Mouse (Mus musculus) heart, postnatal 25 days (tissue): ENCODE measurements around the gene Hsph1. TPM values are rescaled to one million over a fixed set of nuclear protein-coding genes. Genes with fewer than 3 reads are reported as not detected.

Source experiments
- DNase-seq: peaks from one replicate; pipeline ENCODE4 v3.0.0; 2022; ENCODE audit warnings: low spot score
- intact Hi-C: fragments of 180-260 bp; cut with DNase I; formaldehyde crosslinking; loops from one replicate; pipeline ENCODE4 v1.15.1; 2025
- total RNA-seq, 2 experiments: library from RNA; stranded (reverse); gene quantifications; 2 replicates each; pipeline ENCODE4 v1.2.3; 2021

Gene Hsph1
- total RNA-seq, 2 experiments from 2014 or later, result 38.2 to 62.1 TPM

- intact Hi-C loops, result no loop called here
- DNase-seq, result no peak
Measured at GRCm38 (mm10) chr5:149642783-149643509, 6.8 kb upstream of the Hsph1 start.

DNA sequence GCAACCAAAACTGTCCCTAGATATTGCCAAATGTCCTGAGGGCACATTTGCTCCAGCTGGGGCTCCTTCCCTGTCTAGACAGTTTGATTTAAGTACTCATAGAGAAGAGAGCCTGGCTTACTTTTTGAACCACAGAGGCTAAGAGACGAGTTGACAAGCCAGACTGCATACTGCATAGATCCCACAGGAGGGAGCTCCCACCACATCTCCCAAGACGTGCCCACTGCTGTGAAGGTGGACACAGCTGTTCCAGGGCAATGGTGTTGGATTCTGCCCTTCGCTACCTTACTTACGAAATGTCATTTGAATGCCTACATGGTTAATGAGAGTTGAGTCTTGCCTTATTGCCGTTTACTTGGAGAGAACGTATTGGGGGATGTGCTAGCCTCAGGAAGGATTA, 6.2 kb upstream of the Hsph1 start:
- intact Hi-C loops, result no loop called here
- DNase-seq, result no peak

DNA sequence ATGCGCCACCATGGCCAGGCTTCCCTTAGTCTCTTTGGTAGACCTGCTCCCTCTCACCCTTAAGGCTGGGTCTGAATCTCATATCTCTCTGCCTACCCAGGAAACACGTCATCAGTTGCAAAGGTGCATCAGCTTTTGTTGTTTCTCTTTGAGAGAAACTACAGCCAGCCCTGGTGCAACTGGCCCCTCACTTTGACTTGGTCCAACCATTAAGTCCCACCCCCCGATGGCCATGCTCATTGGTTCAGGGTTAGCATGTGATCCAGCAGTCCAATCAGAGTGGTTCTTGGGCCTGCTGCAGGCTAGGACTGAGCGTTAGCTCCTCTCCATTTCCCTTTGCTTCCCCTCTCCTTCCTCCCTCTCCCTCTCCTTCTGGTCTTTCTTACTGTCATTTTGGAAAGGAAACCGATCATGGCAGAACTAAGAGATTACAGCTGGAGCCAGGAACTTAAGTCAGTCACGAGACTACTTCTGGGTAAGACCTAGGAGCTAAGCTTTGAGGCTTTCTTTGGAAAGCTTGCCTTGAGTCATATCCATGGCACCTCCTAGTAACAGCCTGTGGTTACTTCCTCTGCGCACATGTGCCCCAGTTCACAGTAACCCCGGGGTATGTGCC, 5.2 kb upstream of the Hsph1 start:
- no peak for DNase-seq
- intact Hi-C loops, result no loop called here

DNA sequence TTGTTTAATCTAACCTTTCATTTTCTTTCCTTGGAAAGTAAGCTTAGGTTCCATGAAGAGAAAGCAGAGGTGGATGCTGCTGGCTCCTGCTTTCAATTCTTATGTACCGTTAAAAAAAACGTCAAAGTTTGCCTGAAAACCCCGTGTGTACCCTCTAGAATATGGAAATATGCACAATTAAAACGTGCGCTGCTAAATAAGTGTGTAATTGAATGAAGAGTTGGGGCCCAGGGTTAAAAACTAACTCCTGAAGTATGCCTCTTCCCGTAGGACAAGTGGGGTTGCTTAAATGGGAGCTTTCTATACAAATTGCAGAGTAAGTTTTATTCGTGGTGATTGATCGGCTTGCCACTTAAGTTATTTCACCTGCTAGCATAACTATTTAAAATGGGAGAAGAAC, 1.1 kb upstream of the Hsph1 start:
- no peak for DNase-seq
- intact Hi-C loops, result no loop called here

DNA sequence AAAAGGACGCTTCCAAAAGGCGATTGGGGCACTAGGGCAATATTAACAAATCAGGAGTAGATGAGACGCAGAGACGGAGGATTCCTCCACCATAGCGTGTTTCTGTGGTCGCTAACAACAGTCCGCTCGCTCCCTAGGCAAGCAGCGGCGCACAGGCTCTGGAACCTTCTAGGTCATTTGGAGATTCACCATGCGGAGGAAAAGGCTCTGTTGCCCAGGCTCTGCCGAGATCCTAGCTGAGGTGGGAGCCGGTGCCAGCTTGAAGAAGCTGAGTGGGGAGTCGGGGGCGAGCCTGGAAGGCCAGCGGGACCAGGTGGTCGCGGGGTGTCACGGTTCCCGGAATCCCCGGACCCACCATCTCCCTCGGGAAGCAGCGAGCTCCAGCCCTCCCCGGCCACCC, 620 bp downstream of the Hsph1 start:
- intact Hi-C loops, result loop anchor here (2.0 kb wide), 1 partner anchor 43 kb away; the partner anchor contains the start of gene B3glct
- DNase-seq, result no peak

GRCm38 (mm10) chr5:149634409-149635035, 1.7 kb downstream of the Hsph1 start:
- intact Hi-C loops, result loop anchor here (2.0 kb wide), 1 partner anchor 44 kb away; the partner anchor contains the start of gene B3glct
- no peak for DNase-seq

DNA sequence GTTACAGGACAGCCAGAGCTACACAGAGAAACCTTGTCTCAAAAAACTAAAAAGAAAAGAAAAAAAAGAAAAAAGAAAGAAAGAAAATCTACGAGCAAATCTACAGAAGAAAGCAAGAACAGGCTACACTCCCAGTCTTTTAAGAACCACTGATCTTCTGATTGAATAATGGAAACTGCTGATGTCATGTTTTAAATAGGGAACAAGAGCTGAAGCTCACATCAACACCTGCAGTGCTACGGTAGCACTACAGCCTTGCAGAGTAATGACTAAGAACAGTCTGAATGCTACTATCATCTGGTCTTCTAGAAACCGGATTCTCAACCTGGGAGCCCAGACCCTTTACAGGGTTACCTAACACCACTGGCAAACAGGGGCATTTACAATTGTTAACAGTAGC, 10.6 kb downstream of the Hsph1 start:
- intact Hi-C loops, result no loop called here
- DNase-seq, result no peak

- intact Hi-C loops, result no loop called here
Measured at GRCm38 (mm10) chr5:149623815-149624675, 12.1 kb downstream of the Hsph1 start.

DNA sequence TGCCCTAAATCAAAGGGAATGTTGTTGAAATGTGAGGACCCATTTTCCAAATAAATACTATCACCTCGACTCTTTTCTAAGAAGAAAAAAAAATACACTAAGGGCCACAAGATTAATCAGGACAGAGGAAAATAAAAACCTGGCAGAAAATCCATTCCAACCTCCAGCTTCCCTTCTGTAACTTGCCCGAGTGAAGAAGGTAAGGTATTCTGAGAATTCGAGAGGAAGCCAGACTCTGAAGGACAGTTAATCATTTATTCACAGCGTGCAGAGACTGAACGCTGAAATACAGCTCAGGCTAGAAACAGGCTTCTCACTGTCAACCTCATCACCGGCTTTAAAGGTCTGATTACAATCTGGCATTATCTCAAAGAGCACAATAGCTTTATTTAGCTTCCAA, 13.5 kb downstream of the Hsph1 start:
- intact Hi-C loops, result no loop called here
- DNase-seq, result no peak

More at GRCm38 (mm10) chr5:149623815-149624675, 12.1 kb downstream of the Hsph1 start:
- no peak for DNase-seq

- no peak for DNase-seq
- intact Hi-C loops, result no loop called here
Measured at GRCm38 (mm10) chr5:149622152-149622551, 14.0 kb downstream of the Hsph1 start.

- no peak for DNase-seq
- intact Hi-C loops, result no loop called here
Measured at GRCm38 (mm10) chr5:149617776-149618425, 18.3 kb downstream of the Hsph1 start.

GRCm38 (mm10) chr5:149616817-149617216, 19.4 kb downstream of the Hsph1 start:
- intact Hi-C loops, result no loop called here
- no peak for DNase-seq

GRCm38 (mm10) chr5:149616138-149616537, 20.0 kb downstream of the Hsph1 start:
- DNase-seq, result no peak
- intact Hi-C loops, result no loop called here

- intact Hi-C loops, result no loop called here
- DNase-seq, result no peak
Measured at GRCm38 (mm10) chr5:149612740-149613139, 23.4 kb downstream of the Hsph1 start.

DNA sequence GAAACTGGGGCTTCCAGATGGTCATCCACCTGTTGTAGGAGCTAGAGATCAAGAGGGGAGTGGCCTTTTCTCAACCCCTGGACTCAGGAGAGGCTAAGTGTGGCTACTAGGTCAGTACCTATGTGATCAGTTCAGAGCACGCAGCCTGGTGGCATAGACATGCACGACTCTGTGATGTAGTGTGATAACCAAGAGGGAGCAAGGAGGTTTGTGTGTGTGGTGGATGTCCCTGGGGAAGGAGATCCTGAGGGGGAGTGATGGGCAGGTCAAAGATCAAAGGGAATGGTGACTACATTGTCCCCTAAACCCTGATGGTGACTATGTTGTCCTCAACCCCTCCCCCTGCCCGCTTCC, 24.0 kb downstream of the Hsph1 start:
- DNase-seq, result no peak
- intact Hi-C loops, result no loop called here

- intact Hi-C loops, result no loop called here
- DNase-seq, result no peak
Measured at GRCm38 (mm10) chr5:149611476-149612164, 24.6 kb downstream of the Hsph1 start.

DNA sequence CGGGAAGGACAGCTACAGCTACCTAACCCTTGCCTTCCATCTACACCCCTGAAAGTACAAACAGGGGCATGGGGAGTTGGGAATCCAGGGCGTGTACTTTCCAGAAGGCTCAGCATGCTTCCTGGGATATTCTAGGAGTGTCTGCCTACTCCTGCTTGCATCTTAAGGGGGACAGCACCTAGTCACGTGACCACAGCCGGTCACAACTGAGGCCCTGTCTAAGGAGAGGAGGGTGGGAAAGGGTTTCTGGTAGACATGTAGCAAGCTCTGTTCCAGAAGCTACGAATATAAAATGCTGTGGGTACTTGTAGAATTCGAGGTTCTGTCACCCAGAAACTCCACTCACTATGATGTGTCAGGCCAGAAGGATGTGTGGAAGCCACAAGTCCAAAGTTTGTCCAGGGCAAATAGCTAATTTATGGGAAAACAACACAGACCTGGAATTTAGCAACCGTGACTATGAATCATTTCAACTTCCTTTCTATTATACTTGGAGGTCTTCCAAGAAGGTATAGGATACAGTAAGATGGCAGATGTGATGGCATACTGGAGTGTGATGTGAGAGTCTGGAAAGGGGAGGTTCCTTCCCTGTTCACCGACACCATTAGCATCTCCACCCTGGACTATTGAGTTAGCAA, 29.0 kb downstream of the Hsph1 start:
- no peak for DNase-seq
- intact Hi-C loops, result no loop called here

- no peak for DNase-seq
Measured at GRCm38 (mm10) chr5:149603241-149603640, 32.9 kb downstream of the Hsph1 start.

GRCm38 (mm10) chr5:149601996-149602395, 34.2 kb downstream of the Hsph1 start:
- intact Hi-C loops, result no loop called here

More at GRCm38 (mm10) chr5:149603241-149603640, 32.9 kb downstream of the Hsph1 start:
- intact Hi-C loops, result no loop called here

More at GRCm38 (mm10) chr5:149601996-149602395, 34.2 kb downstream of the Hsph1 start:
- DNase-seq, result no peak
